Mouse (Mus musculus): Measurements from ENCODE around the gene Wsb2. TPM values are rescaled to one million over a fixed set of nuclear protein-coding genes. Genes with fewer than 3 reads are reported as not detected.
"Not testable (repeated sequence)": the region's sequence is repeated elsewhere in the genome, so short reads cannot be mapped to it uniquely, and the experiment has no call there.

Gene Wsb2
- total RNA-seq, 4 experiments from 2014 or later: 263 to 297 (median 279) TPM

DNA sequence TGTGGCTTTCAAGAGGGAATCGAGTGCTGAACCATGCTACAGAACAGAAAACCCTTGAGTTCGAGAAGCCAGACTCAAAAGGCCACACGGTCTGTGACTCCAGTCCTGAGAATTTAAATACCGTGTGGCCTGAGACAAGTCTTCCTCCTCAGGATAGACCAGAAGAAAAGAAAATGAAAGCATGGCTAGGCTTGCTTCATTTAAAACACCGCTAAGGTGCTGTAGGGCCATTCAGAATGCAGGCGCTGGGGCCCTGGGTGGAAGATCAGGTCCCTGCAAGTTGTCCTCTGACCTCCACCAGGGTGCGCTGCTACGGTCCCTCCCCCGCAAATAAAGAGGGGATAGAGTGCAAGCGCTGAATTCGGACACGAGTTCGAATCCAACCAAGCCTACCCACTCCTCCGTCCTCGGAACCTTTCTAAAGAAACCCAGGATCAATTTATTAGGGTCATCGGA is 31.2 kb downstream of the Wsb2 start:
- no peak for DNase-seq (ENCODE audit: low spot score in 2 of 2)

DNA sequence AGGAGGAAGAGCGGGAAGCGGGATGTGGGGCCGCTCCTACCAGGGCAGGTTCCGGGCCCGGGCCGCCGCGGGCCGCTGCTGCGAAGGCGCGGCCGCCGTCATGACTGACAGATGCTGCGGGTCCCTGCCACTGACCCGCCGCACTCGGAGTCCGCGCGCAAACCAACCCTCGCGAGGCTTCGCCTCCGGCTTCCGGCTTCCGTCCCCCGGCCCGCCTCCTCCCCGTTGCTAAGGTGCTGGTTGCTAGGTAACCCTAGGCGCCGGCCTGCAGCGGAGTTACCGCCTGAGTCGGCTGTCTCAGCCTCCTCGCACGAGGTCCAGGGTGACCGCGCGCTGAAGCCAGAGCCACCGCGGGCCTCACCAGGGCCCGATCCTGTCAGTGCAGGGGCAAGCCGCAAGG is 31.8 kb downstream of the Wsb2 start, which contains the start of gene Rfc5:
Rfc5 (minus strand) TSS at position 171 of the 400 bp plus-strand sequence.
- DNase-seq (ENCODE audit: low spot score in 2 of 2): peak; percentile 78 to 93

GRCm38 (mm10) chr5:117390895-117391294 is 33.8 kb downstream of the Wsb2 start:
- no peak for DNase-seq (ENCODE audit: low spot score in 2 of 2)

DNA sequence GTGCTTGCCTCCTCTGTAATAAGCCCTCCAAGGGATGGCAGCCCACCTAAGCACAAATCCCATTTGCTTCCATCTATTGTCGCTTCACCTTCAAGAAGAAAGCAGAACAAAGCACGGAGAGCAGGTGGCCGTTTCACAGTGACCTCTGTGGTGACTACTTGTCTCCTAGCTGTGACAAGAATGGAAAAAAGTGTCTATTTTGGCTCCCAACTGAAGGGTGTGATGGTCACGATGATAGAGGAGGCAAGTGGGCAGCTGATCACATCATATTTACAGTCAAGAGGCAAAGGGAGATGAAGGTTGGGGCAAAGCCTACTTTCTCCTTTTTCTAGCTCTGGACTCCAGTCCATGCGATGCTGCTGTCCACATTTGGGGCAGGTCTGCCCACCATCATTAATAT is 38.7 kb downstream of the Wsb2 start:
- DNase-seq (ENCODE audit: low spot score in 2 of 2): no peak

- no peak for DNase-seq (ENCODE audit: low spot score in 2 of 2)
These were observed 39.5 kb downstream of the Wsb2 start for GRCm38 (mm10) chr5:117396596-117397014.

- DNase-seq (ENCODE audit: low spot score in 2 of 2): no peak
These were observed 40.3 kb downstream of the Wsb2 start for GRCm38 (mm10) chr5:117397371-117397770.

DNA sequence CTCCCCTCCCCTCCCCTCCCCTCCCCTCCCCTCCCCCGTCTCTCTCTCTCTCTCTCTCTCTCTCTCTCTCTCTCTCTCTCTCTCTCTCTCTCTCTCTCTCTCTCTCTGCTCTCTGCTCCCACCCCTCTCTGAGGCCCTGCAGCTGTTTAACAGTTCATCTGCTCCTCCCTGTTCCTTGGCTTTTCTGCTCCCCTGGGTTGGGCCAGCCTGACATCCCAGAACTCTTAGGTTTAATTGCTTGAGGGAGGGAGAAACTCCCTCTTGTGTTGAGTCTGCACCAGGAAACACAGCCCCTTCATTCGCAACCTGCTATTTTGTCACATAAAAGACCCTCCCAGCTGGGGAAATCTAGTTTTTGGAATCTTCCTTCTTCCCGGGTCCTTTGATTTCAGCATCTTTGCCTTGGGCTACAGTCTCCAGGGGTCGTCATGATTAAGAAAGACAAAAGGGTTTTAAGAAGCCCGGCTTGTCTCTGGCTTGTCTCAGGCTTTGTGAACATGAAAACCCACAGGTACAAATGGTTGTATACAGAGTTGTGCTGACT is 41.0 kb downstream of the Wsb2 start:
- DNase-seq (ENCODE audit: low spot score in 2 of 2): no peak

DNA sequence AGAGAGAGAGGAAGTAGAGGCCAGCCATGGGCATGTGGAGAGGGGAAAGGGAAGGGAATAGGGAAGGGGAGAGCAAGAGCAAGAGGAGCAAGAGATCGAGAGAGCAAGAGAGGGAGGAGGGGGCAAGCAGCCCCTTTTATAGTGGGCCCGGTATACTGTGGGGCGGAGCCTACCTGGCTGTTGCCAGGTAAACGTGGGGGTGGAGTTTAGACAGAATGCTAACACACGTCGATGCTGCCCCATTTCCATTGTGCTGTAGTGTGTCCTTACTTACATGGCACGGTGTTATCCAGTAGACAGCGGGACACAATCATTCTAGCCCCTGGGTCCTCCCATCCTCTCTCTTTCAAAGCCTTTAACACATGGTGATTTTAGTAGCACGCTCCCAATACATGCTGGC is 42.2 kb downstream of the Wsb2 start:
- DNase-seq (ENCODE audit: low spot score in 2 of 2): no peak

DNA sequence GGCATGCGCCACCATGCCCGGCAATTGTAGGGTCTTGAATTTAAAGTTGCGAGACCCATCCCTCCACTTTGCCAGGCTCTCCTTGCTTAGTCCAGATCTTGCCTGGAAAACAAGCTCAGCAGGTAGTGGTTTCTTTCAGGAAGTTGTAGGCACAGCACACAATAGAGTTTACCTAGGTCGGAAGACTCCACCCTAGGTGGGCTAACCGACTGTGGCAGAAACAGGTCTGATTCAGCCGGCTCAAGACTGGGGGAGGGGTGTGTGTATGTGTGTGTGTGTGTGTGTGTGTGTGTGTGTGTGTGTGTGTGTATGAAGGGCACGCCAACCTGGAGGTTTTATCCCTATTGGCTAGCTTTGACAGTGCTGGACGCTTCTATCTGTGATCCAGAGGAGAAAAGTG is 46.5 kb downstream of the Wsb2 start:
- DNase-seq (ENCODE audit: low spot score in 2 of 2): no peak

GRCm38 (mm10) chr5:117404671-117405070 is 47.6 kb downstream of the Wsb2 start:
- DNase-seq (ENCODE audit: low spot score in 2 of 2): not testable (repeated sequence)

GRCm38 (mm10) chr5:117408216-117408615 is 51.1 kb downstream of the Wsb2 start:
- no peak for DNase-seq (ENCODE audit: low spot score in 2 of 2)

GRCm38 (mm10) chr5:117409369-117409768 is 52.3 kb downstream of the Wsb2 start:
- DNase-seq (ENCODE audit: low spot score in 2 of 2): no peak

GRCm38 (mm10) chr5:117413507-117414501 is 56.7 kb downstream of the Wsb2 start, which contains the start of gene Ksr2:
Gene Ksr2 (plus strand): TSS chr5:117414000.
- peak; percentile 59 to 77 for DNase-seq (ENCODE audit: low spot score in 2 of 2)

GRCm38 (mm10) chr5:117414611-117415010 is 57.5 kb downstream of the Wsb2 start:
- peak; percentile 10 to 23 for DNase-seq (ENCODE audit: low spot score in 2 of 2)

GRCm38 (mm10) chr5:117415011-117415912 is 58.2 kb downstream of the Wsb2 start:
- DNase-seq (ENCODE audit: low spot score in 2 of 2): peak in 1 of 2 experiments; percentile 29

DNA sequence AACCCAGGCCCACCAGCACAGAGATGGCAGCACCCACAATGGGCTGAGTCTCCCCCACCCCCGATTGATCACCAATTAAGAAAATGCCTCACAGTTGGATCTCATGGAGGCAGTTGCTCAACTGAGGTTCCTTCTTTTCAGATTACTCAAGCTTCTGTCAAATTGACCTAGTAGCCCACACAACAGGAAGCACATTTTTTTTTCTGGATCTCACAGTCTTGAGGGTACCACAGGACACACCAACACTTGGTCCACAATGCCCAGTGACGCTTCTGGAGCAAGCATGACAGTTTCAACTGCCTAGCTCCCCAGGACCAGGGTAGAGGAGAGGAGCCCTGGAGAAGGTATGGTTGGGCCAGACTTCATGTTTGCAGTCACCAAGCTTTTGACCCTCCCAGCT is 60.3 kb downstream of the Wsb2 start:
- DNase-seq (ENCODE audit: low spot score in 2 of 2): no peak

Other genes starting within 250 kb of the Wsb2 start
- gene Suds3, start 241.2 kb upstream of the Wsb2 start, total RNA-seq (2022): 100 to 1,000 TPM; 114 to 150 (median 121) TPM
- 10 to 100 TPM; 49.5 to 55.4 (median 52.4) TPM for gene Taok3, start 237.2 kb upstream of the Wsb2 start, total RNA-seq (2022)
- gene Pebp1, start 69.7 kb upstream of the Wsb2 start, total RNA-seq (2022): 100 to 1,000 TPM; 654 to 708 (median 665) TPM
- gene Vsig10, start 38.2 kb upstream of the Wsb2 start, total RNA-seq (2022): 1 to 10 TPM; 1.7 to 3.6 (median 2.1) TPM
- 10 to 100 TPM; 11.6 to 18.0 (median 16.3) TPM for gene Rfc5, start 31.7 kb downstream of the Wsb2 start, total RNA-seq (2022)
- 10 to 100 TPM; 40.3 to 43.9 (median 41.3) TPM for gene Ksr2, start 56.7 kb downstream of the Wsb2 start, total RNA-seq (2022)